Mouse (Mus musculus) ovary, postnatal 36 days (tissue): ENCODE data around the gene Snx18.
A peak's percentile ranks its signal among the peaks of the same experiment; 100 is the strongest.

Source experiments
- DNase-seq: peaks from one replicate; pipeline ENCODE4 v3.0.0; 2022; ENCODE audit warnings: low spot score, mixed read lengths

Snx18 gene

DNA sequence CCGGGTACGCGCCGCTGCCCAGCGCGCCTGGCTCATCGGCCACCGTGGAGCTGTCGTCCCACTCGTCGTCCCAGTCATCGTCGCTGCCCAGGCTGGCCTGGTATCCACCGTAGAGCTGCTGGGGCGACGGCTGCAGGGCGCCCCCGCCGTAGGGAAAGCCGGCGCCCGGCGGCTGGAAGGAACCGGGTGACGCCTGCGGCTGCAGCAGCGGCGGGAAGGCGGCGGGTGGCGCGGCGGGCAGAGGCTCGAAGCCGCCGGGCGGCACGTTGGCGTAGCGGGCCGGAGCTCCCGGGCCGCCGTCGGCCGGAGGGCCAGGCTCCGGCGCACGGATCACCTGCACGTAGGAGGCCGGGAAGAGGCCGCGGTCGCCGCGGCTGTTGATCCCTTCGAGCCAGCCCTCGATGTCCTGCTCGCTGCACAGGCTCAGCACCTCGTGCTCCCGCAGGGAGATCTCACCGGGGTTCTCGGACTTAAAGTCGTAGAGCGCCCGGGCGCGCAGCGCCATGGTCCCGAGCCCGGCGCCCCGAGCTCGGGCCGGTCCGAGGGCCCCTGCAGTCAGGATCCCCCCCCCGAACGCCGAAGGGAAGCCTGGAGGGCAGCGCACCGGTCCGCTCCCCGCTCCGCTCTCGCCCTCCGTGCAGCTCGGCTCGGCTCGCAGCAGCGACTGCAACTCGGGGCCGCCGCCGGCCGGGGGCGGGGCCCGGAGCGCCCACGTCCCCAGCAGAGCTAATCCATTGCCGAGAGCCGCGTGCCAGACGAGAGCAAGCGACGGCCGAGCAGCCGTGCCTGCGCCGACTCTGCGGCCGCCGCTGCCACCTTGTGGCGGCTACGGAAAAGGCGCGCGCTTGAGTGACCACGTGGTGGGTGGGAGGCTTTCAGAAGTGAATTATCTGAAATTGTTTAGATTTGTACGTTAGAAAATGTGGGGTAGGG is at the start of gene Snx18:
Gene Snx18 (minus strand): TSS at position 674 of the 933 bp plus-strand sequence.
- peak; percentile 94 for DNase-seq

DNA sequence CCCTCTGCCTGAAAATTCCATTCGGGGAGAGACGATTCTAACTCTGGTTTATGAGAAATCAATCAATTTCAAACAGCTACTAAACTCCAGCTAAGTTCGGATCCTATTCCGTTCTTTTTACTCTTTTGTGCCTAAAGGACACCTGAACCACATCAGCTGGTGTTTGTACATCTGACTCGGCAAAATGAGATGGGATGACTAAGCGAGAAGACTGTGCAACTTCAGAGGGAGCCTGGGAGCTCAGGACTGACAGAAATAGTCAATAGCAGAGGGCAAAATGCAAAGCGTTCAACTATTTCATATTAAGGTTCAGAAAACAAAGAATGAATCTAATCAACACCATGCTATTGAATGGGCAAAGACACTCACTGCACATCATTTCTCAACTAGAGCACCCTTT is 45.5 kb upstream of the Snx18 start:
- DNase-seq, result no peak

DNA sequence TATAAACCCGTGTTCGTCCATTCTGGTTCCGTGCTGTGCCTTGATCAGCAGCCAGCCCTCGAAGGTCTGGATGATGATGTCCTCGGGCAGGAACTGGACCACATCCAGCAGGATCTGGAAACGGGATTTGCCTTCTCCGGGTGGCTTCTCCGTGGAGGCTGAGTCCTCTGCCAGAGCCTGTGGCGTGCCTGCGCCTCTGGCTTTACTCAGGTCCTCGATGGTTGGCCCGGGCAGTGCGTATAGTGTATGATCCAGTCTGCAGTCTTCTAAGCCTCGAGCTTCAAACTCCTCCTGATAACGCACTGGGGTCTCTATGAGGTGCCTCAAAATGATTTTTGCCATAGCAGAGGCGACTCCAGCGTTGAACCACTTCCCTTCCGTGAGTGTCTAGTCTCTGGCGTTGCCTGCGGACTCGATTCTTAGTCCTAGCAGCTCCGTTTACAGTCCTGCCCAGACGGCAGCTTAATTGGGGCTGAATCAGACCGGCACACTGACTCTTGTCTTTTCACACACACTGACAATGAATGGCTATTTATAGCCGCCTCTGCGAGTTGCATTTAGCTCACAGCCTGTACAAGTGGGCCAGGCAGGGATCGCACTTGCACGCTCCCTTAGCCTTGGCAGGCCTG is 44.9 kb upstream of the Snx18 start, which contains the start of gene Hspb3:
Gene Hspb3 (minus strand): TSS at position 526 of the 629 bp plus-strand sequence.
- DNase-seq, result peak; percentile 11

DNA sequence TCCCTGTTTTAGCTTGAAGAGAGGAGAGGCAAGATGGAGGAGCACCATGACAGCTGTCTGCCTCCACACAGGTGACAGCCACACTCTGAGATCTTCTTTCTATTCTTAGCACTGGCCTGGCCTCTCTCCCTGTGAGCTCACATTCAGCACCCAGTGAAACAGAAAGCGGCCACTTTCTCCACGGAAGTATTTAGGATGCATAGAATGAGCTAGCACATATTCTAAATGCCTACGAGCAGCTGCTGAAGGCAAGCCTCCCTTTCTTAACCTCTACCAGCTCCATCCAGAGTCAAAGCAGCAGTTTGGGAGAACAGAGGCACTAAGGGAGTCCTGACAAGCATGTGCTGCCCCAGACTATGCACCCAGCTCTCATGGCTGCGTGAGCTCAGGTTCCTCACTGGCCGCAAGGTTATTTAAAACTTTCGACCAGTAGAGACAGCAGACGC is 43.5 kb upstream of the Snx18 start:
- no peak for DNase-seq

DNA sequence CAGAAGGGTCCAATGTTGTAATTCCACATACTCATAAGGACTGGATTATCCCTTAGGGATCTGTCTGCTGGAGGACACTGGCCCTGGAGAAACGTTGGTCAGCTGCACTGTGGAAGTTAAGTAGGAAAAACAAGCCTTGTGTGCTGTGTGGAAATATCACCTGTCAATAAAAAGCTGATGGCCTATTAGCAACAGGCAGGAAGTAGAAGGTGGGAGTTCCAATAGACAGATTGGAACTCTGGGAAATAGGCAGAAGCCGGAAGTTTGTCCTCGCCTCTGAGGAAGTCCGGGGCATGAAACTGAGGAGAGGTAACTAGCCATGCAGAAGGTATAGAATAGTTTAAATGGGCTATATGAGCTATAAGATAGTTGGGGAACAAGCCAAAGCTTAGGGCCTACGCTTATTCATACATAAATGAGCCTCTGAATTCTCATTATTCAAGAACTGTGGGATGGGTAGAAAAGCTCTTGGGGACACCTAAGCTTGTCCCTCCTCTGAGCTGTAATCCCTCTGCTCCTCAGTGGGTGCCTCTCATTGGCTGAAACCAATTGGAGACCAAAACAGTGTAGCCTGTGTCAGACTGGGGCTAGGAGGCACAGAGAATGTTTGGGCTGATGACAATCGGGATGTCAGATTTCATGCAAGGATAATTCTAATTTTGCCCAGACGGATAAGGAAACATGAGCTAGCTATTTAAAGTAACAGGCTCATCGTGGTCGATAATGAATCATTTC is 42.4 kb upstream of the Snx18 start:
- DNase-seq, result no peak

DNA sequence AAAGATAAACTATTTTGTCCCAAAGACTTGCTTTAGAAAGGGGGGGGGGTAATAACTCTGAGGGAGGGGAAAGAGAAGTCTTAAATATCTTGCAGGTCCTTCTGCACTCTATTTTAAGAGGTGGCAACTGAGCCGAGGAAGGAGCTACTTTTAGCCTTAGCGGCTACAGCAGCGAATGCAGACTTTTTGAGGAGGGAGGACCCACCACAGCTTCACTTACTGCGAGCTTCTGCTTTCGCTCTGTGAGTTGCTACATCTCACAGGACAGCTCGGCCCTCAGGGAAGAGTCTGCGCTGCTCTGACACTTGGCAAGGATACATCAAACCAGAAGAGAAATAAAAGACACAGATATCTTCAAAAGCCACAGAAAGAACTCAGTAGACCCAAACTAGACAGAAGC is 38.8 kb upstream of the Snx18 start:
- no peak for DNase-seq

DNA sequence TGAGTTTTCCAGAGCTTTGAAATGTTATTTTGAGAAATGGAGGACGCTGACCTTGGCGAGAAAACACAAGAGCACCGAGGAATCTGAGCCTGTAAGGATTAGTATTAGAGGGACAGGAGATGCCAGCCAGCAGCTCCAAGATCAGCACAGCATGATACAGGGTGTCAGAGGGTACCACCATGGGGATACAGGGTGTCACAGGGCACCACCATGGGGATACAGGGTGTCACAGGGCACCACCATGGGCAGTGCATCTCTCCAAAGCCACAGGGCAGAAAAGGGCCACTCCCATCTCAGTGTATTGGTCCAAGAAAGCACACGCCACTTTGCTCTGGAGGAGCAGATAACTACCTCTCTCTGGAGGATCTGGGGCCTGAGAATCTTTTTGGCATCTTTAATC is 38.3 kb upstream of the Snx18 start:
- no peak for DNase-seq

DNA sequence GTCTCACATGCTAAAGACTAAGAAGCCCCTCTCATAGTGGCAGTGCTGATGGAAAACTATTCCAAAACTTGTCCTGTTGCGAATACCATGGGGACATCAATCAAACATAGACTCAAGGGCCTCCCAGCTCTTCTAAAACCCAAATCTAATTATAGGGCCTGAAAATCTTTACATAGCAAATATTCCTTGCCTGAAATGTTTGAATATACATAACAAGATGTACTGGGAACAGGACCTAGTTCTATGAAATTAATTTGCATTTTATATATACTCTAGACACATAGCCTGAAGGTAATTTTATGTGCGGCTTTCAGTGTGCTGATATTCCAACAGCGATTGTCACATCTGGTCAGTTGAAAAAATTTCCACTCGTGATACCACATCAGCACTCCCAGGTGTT is 37.1 kb upstream of the Snx18 start:
- no peak for DNase-seq

DNA sequence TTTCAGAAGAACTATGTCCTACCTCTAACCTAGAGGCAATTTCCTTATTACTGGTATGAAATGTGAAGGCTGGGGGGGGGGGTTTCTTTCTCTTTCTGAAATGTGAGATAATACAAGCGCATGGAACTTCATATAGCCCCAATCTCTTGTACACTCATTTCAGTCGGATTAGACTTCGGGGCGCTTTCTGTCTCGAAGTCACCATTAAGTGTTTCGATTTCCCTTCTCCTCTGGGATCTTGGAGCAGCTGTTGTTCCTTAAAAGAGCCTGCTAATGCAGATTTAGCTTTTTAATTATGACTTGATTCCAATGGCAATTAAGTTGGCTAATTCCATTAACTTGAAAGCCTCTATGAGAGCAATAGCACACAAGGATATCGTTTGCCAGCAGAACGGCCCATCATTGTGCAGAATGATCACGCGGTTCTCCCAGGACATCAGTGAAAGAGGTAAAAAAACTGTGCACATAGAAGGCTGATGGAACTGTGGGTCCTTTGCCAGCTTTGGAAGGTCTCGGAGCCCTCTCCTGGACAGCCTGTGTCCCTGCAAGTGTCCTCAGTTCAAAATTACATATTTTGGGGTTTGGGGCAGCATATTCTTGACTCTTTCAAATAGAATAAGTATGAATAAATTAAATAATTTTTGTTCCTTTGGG is 22.7 kb upstream of the Snx18 start:
- DNase-seq, result no peak

DNA sequence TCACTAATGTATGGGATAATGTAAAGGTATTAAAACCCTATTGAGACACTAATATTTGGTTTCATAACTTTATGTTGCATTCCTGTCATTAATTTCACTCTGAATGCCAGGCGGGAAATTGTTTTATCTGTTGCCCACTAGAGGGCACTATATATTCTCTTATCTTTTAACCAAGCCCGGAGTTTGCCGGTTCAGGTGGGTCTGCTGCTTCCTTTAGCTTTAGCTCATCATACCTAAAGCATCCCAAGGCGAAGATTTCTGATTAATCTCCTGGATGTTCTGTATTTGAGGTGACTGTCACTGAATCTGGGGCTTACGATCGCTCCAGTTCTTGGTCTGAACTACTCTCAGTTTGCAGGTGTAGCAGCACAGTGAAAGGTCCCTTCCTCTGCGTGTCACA is 20.6 kb upstream of the Snx18 start:
- no peak for DNase-seq

DNA sequence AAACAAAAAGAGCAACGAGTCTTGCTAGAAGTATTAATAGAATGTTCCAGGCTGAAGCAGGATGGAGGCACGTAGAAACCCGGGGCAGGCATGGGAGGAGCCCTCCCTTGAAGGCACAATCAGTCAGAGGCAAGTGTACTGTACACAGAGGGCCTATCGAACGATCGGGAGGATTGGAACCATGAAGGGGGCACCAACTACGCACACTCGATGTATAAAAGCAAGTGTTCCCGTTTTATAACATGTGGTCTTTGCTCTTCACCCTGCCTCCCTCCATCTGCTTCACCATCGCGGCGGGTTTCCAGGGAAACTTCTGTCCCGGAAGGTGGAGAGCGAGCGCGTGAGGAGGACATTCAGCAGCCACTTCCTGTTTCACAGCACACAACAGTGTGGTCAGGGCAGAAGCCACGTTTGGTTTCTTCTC is 17.4 kb upstream of the Snx18 start:
- DNase-seq, result no peak

DNA sequence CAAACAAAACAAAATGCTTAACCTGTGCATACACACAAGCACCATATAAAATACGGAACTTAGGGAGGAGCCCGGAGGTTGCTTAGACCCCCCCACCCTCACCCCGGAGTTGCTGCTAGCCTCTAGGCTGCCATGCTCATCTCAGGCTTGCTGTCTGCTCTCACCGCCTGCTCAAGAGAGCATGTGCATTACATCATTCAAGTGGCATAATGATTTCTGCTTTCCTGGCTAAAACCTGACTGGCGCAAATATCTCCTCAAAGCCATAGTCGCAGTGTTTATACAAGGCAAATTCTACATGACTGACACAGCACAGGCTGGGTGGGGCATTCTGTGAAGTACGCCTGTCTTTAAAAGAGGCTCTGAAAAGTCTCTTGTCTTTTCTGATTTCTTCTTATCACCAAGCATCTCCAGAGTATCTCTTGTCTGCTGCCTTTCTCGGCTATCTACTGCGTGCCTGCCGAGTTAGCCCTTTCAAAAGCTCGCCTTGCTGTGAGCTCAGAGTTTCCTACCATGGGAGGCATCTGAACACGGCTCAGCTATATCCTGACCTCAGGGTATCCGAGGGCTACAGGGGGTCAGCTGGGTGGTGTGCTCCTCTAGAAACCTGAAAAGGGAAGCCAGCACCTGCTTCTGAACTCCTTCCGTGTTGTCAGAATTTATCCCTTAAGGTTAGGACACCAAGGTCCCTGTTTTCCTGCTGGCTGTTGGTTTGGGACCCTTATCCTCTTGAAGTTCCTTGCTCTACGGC is 16.5 kb upstream of the Snx18 start:
- no peak for DNase-seq

DNA sequence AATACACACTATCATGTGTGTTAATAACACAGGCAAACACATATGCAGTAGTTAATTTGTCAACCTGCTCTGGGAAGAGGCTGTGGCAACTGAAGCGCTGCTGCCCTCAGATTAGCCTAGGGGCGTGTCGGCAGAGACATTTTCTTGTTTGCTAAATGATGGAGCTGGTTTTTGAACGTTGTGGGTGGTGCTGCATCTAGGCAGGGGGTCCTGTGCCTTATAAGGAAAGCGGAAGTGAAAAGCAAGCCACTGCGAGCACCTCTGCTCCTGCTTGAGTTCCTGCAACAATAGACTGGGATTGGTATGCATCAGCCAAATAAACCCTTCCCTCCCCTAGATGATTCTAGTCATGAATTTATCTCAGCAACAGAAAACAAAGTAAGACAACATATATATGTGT is 14.1 kb upstream of the Snx18 start:
- no peak for DNase-seq

DNA sequence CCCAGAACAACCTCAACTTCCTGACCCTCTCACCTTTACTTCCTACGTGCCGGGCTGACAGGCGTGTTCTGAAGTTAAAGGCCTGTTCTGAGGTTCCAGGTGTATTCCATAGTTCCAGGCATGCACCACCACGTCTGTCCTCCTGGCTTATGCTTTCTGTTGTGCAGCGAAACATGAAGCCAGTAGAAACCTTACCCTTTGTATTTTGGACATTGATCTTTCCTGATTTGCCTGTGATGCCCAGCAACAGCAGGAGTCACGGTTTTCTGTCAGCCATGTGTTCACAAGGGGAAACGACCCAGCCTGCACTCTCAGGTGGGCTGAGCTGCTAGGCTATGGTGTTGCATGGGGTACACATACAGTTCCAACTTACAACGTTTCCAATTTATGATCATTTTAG is 9.2 kb upstream of the Snx18 start:
- DNase-seq, result no peak

DNA sequence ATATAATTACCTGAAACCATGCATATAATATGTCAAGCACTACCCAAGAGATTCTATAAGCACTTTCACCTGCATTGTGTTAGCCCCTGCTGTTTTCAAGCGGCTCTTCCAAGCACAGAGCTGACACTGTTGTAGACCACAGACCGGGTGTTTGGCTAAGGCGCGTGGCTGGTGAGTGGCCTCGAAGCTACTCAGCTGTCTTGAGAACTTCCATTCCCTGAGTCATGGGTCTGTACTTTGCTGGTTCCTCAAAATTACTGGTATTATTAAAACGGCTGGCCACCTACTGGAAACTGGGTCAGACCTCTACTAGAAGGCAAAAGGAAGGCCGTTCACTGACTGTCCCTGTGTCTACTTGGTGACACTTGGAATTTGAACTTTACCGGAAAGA is 4.5 kb upstream of the Snx18 start:
- no peak for DNase-seq

DNA sequence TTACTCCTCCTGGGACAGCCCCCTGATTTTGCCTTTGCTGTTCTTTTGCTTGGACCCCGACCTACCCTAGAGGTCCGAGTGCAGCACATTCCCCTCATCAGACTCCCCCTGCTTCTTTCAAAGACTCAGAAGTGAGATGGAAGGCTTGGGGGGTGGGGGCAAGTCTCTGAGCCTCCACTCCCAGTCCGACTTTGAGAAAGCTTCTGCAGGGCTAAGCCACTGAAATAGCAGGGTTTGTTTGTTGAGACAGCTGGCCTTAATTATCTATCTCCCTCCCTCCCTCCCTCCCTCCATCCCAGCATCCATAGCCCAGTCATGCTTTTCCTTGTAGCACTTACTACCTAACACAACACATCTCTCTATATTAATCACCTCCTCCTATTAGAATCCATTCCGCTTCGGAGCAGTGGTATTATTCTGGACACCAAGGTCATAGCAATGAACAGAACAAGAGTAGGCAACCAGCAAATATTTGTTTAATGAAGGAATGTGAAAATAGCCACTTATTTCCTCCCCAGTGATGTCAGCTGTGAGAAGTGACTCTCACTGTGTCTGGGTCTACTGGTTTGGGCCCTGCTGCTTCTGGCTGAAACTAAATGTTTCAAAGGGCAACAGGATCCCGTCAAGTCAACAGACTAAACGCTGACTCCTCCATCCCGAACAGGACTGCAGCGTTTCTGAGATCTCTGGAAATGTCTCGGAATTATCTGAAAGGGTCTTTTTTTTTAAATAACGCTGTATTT is 3.9 kb upstream of the Snx18 start:
- no peak for DNase-seq

DNA sequence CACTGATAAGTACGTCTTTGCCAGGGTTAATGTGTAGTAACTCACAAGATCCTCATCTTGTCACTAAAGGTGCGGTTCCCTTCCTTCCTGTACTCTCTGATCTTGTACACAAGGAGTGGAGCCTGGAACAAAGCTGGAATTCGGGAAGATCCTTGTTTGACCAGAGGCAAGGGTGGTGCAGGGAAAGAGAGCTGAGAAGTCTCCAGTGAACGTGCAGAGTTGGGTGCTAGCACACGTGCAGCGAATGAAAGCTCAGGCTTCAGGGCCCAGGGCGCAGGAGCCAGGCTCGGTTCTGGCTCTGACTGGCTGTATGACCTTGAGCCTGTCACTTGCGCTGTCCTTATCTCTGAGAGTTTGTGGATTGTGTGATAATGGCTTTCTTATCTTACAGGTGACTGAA is 639 bp upstream of the Snx18 start:
- DNase-seq, result no peak

DNA sequence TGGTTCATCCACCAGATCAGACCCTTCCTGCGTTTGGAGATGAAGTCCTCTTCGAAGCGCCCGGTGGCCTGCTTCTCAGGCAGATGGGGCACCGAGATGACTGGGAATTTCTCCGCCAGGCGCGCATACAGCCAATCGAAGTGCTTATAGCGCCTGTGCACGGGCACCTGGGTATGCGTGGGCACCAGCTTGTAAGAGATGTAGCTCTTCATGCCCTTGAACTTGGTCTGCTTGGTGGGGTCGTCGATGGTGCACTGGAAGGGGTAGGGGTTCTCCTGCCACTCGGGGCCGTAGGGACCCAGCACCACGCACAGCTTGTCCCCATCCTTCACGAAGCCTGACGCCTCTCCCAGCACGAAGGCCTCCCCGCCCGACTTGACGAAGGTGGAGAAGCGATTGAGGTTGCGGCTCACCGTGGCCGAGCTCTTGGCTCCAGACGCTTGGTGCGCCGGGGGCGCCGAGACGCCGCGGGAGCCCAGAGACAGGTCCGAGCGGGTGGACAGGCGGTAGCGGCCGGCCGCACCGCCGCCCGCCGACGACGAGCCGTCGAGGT is 950 bp downstream of the Snx18 start:
- DNase-seq, result peak; percentile 37

DNA sequence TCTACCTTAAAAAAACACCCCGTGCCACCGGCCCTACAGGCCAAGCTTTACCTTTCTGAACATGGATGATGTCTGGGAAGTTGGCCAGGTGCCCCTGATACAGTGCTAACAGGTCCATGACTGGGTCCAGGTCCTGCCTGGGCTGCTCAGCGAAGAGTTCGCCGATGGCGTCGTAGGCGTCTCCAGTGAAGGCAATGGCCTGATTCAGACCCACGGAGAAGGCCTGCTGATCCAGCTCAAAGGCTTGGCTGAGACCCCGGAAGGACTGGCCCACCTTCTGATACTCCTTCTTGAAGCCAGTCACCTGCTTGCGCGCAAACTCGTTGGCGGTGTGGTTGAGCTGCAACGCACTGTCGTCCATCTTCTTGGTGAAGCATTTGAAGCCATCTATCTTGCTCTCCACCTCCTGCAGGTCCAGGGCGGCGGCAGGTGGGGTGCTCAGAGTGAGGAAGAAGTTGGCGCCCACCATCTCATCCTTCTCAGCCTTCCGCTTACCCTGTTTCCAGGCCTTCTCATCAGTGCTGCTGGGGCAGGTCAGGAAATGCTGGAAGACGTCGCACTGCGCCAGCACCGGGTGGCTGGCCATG is 1.5 kb downstream of the Snx18 start:
- DNase-seq, result no peak
